Mouse (Mus musculus): Measurements from ENCODE around the gene Cacna1g. TPM values are rescaled to one million over a fixed set of nuclear protein-coding genes. Genes with fewer than 3 reads are reported as not detected.

The Cacna1g gene
- total and polyA plus RNA-seq, 3 experiments, result 1.7 to 3.7 (median 2.4) TPM

DNA sequence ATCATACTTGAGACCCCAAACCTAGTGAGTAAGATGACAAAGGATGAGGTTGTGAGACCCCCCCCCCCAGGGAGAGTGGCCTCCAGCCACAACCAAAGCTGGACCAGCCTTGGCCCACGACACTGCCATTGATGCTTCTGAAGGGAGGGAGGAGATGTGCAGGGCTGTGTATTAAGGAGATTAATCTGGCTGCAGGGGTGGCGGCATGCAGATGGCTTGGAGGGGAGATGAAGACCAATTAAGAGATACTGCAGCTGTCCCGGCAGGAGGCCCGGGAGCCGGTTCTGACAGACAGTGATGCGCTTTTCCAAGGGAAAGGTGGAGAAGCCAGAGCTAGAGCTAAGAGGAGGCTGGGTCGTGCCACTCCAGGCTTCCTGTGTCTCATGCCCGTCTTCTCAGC is 24.8 kb downstream of the Cacna1g start:
- in situ Hi-C loops (cut with MboI; ENCODE audit: low pct_ligation_motif_present, low pct_unique_long_range_greater_than_20kb, low sequenced_read_pairs) (no loop called here), dilution Hi-C loops (cut with MboI; ENCODE audit: extremely low pct_ligation_motif_present, extremely low pct_unique_long_range_greater_than_20kb, low sequenced_read_pairs) (no loop called here)
- DNase-seq (ENCODE audit: extremely low read depth), result no peak
- H3K9me3 ChIP-seq (replicated peaks; ENCODE audit: low read length), result no peaks in the 10 kb centered on the region
- peaks cover 15% of the 10 kb centered on the region for H3K27me3 ChIP-seq (replicated peaks)
- TF ChIP-seq RCOR1 (conservative IDR thresholded peaks at IDR 0.05; ENCODE audit: low read depth, low read length), result no peak
- no peak for TF ChIP-seq BHLHE40 (IDR thresholded peaks at IDR 0.05; ENCODE audit: low read depth, low read length)
- TF ChIP-seq ETS1 (conservative IDR thresholded peaks at IDR 0.05; ENCODE audit: low read depth, low read length), result no peak
- TF ChIP-seq CTCF (conservative IDR thresholded peaks at IDR 0.05 in 1 of 2, IDR thresholded peaks at IDR 0.05 in 1 of 2; ENCODE audit: low read depth in 2 of 2, low read length in 2 of 2), result no peak
- TF ChIP-seq MAFK (IDR thresholded peaks at IDR 0.05; ENCODE audit: insufficient replicate concordance, low read length), result no peak
- no peak for TF ChIP-seq SIN3A (IDR thresholded peaks at IDR 0.05; ENCODE audit: low read length)
- TF ChIP-seq ZMIZ1 (IDR thresholded peaks at IDR 0.05; ENCODE audit: low read depth, low read length), result no peak
- no peak for TF ChIP-seq POLR2AphosphoS2 (IDR thresholded peaks at IDR 0.05; ENCODE audit: low read depth, low read length)
- no peak for TF ChIP-seq KAT2A (IDR thresholded peaks at IDR 0.05; ENCODE audit: insufficient replicate concordance, low read length)
- no peak for TF ChIP-seq NELFE (IDR thresholded peaks at IDR 0.05; ENCODE audit: low read depth, low read length)
- no peak for TF ChIP-seq UBTF (IDR thresholded peaks at IDR 0.05; ENCODE audit: low read depth, low read length)
- no peak for TF ChIP-seq MYC (IDR thresholded peaks at IDR 0.05; ENCODE audit: low read depth, low read length)
- no peak for TF ChIP-seq JUN (IDR thresholded peaks at IDR 0.05; ENCODE audit: insufficient read depth, low read depth, low read length)
- H3K4me1 ChIP-seq (ENCODE audit: control insufficient read depth in 1 of 2, insufficient read depth in 2 of 2), result peaks cover 5 to 24% of the 10 kb centered on the region in 2 experiments; a peak in 3 of 4 replicates
- H3K79me2 ChIP-seq (replicated peaks; ENCODE audit: control insufficient read depth, extremely low read depth, insufficient read depth, poor library complexity, severe bottlenecking), result no peaks in the 10 kb centered on the region
- H3K27ac ChIP-seq (ENCODE audit: insufficient read depth, low read depth), result no peak overlapping the region
- H3K36me3 ChIP-seq (replicated peaks in 1 of 2; ENCODE audit: control insufficient read depth in 1 of 2, insufficient read depth in 1 of 2, low read length in 1 of 2), result no peaks in the 10 kb centered on the region
- H3K9ac ChIP-seq (ENCODE audit: insufficient read depth, low read depth), result no peak overlapping the region
- H3K4me2 ChIP-seq (ENCODE audit: insufficient read depth, low read depth, poor library complexity, severe bottlenecking), result no peak overlapping the region
- no peak overlapping the region for H3K4me3 ChIP-seq (replicated peaks in 1 of 3; ENCODE audit: low read depth in 2 of 3, low read length in 2 of 3, poor library complexity in 1 of 3)

DNA sequence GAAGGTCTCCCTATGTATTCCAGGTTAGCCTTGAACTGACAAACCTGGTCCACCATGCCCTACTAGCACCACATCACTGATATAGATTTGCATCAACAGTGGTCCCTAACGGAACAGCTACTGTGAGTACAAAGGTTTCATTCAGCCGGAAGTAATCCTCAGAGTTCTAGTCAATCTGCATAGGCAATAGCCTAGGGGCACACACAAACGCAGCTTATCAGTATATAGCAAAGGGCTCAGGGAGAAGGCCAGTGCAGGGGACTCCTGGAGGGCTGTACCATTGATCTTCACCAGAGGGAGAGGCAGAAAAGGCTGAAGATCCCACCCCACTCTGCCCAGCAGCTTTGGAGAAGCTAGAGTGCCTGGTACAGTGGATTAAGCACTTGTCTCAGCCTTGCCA is 27.0 kb downstream of the Cacna1g start:
- no peaks in the 10 kb centered on the region for H3K36me3 ChIP-seq (replicated peaks in 1 of 2; ENCODE audit: control insufficient read depth in 1 of 2, insufficient read depth in 1 of 2, low read length in 1 of 2)
- H3K27ac ChIP-seq (ENCODE audit: insufficient read depth, low read depth), result no peak overlapping the region
- H3K4me3 ChIP-seq (replicated peaks in 1 of 3; ENCODE audit: low read depth in 2 of 3, low read length in 2 of 3, poor library complexity in 1 of 3), result no peak overlapping the region
- H3K9me3 ChIP-seq (replicated peaks; ENCODE audit: low read length), result no peaks in the 10 kb centered on the region
- in situ Hi-C loops (cut with MboI; ENCODE audit: low pct_ligation_motif_present, low pct_unique_long_range_greater_than_20kb, low sequenced_read_pairs), result no loop called here
- peaks cover 6 to 24% of the 10 kb centered on the region in 2 experiments; a peak in 3 of 4 replicates for H3K4me1 ChIP-seq (ENCODE audit: control insufficient read depth in 1 of 2, insufficient read depth in 2 of 2)
- dilution Hi-C loops (cut with MboI; ENCODE audit: extremely low pct_ligation_motif_present, extremely low pct_unique_long_range_greater_than_20kb, low sequenced_read_pairs), result no loop called here
- H3K9ac ChIP-seq (ENCODE audit: insufficient read depth, low read depth), result no peak overlapping the region
- DNase-seq (ENCODE audit: extremely low read depth), result no peak
- peaks cover 16% of the 10 kb centered on the region for H3K27me3 ChIP-seq (replicated peaks)
- TF ChIP-seq ETS1 (conservative IDR thresholded peaks at IDR 0.05; ENCODE audit: low read depth, low read length), result no peak
- TF ChIP-seq TBP (conservative IDR thresholded peaks at IDR 0.05; ENCODE audit: low read depth, low read length), result no peak
- TF ChIP-seq USF2 (conservative IDR thresholded peaks at IDR 0.05; ENCODE audit: low read depth, low read length), result no peak
- TF ChIP-seq USF1 (IDR thresholded peaks at IDR 0.05; ENCODE audit: low read depth, low read length), result no peak
- TF ChIP-seq RAD21 (IDR thresholded peaks at IDR 0.05; ENCODE audit: low read depth, low read length), result no peak
- TF ChIP-seq MAFK (IDR thresholded peaks at IDR 0.05; ENCODE audit: insufficient replicate concordance, low read length), result no peak
- TF ChIP-seq EP300 (IDR thresholded peaks at IDR 0.05; ENCODE audit: low read length), result no peak
- TF ChIP-seq HCFC1 (IDR thresholded peaks at IDR 0.05; ENCODE audit: low read depth, low read length), result no peak
- TF ChIP-seq GABPA (IDR thresholded peaks at IDR 0.05; ENCODE audit: insufficient replicate concordance, low read depth, low read length), result no peak
- TF ChIP-seq POLR2AphosphoS2 (IDR thresholded peaks at IDR 0.05; ENCODE audit: low read depth, low read length), result no peak
- no peak for TF ChIP-seq MXI1 (IDR thresholded peaks at IDR 0.05; ENCODE audit: low read depth, low read length)
- no peaks in the 10 kb centered on the region for H3K79me2 ChIP-seq (replicated peaks; ENCODE audit: control insufficient read depth, extremely low read depth, insufficient read depth, poor library complexity, severe bottlenecking)
- H3K4me2 ChIP-seq (ENCODE audit: insufficient read depth, low read depth, poor library complexity, severe bottlenecking), result no peak overlapping the region
